In genomic region chr12:109539950-109540349, GRCm38 (mm10) we compare ENCODE assay signal across 9 mouse cellular contexts.
A peak's percentile ranks its signal among the peaks of the same experiment; 100 is the strongest.
DNase-seq lines count a peak whose midpoint lies in the region; ATAC-seq lines count a peak whose summit lies in the region.
"Had no signal": no experiment of that assay in that cellular context is flagged by ENCODE, and none has a peak within 500 bp of the region (broad histone marks: within the 10 kb centered on the region; RNA-seq: fewer than 3 reads in every experiment).

No protein-coding gene starts in this region.

- WGBS in limb, embryonic 12.5 days: 57% methylated on average over 13 of the region's 13 CpGs
- WGBS in stomach, embryonic 16.5 days: 47% methylated on average over 13 of the region's 13 CpGs

- no peak overlapping the region for H3K27ac ChIP-seq in limb, embryonic 12.5 days
- H3K27ac ChIP-seq in stomach, embryonic 16.5 days (ENCODE audit: low read length): no peak overlapping the region

- H3K9ac ChIP-seq in limb, embryonic 12.5 days (replicated peaks): no peak overlapping the region
- H3K9ac ChIP-seq in stomach, embryonic 16.5 days (ENCODE audit: low read length): peak overlapping the region; percentile 66

- peak overlapping the region; percentile 54 for H3K4me2 ChIP-seq in limb, embryonic 12.5 days
- peak overlapping the region; percentile 49 for H3K4me2 ChIP-seq in stomach, embryonic 16.5 days (ENCODE audit: low read depth, low read length)

- ATAC-seq in cerebellum, adult (ENCODE audit: insufficient number of reproducible peaks, low FRiP score, low TSS enrichment): no peak
- no peak for ATAC-seq in limb, embryonic 12.5 days (ENCODE audit: insufficient number of reproducible peaks, insufficient read depth, low FRiP score, low TSS enrichment, low read depth)
- no peak for ATAC-seq in stomach, embryonic 16.5 days (ENCODE audit: insufficient read depth, low FRiP score)
- ATAC-seq: inflammation-experienced regulatory T-cells, adult 6 months had no signal

- DNase-seq in cerebellum, adult 11 months: peak; percentile 38
- peak; percentile 48 to 64 for DNase-seq in right cerebral cortex, postnatal 10 days (ENCODE audit: low spot score in 2 of 2)
- no peak for DNase-seq in right cerebral cortex, adult 2 months (ENCODE audit: low spot score in 2 of 2)
- DNase-seq in spleen, postnatal 14 days (ENCODE audit: low spot score in 2 of 2): no peak
- no peak for DNase-seq in urinary bladder, postnatal 14 days (ENCODE audit: low spot score)

- H3K4me3 ChIP-seq in limb, embryonic 12.5 days (replicated peaks): peak overlapping the region; percentile 53
- H3K4me3 ChIP-seq in stomach, embryonic 16.5 days (replicated peaks; ENCODE audit: low read length): peak overlapping the region; percentile 56

- peaks cover 9% of the 10 kb centered on the region for H3K36me3 ChIP-seq in limb, embryonic 12.5 days
- H3K36me3 ChIP-seq in stomach, embryonic 16.5 days (ENCODE audit: control insufficient read depth, insufficient read depth, low read length): no peaks in the 10 kb centered on the region

- H3K4me1 ChIP-seq in limb, embryonic 12.5 days (replicated peaks): peaks cover under 1% of the 10 kb centered on the region; the same call in 1 of the 2 replicates
- H3K4me1 ChIP-seq in stomach, embryonic 16.5 days (ENCODE audit: control insufficient read depth, insufficient read depth, low read length): peaks cover 8% of the 10 kb centered on the region; the same call in 1 of the 2 replicates

- H3K27me3 ChIP-seq in limb, embryonic 12.5 days: no peaks in the 10 kb centered on the region
- H3K27me3 ChIP-seq in stomach, embryonic 16.5 days (ENCODE audit: control insufficient read depth, insufficient read depth, low read length): no peaks in the 10 kb centered on the region

- peaks cover 61% of the 10 kb centered on the region for H3K9me3 ChIP-seq in limb, embryonic 12.5 days
- H3K9me3 ChIP-seq in stomach, embryonic 16.5 days (replicated peaks; ENCODE audit: control insufficient read depth, low read length): peaks cover 37% of the 10 kb centered on the region

Comparison
In these comparisons a context has a peak if more than half of its experiments do, and no peak if none do; other contexts are left out.
1. DNase-seq: peak in cerebellum, adult 11 months (single experiment) and right cerebral cortex, postnatal 10 days (2 of 2); none in right cerebral cortex, adult 2 months (0 of 2), spleen, postnatal 14 days (0 of 2) and urinary bladder, postnatal 14 days (single experiment).